25 mouse cellular contexts compared by ENCODE assay signal in the genomic region with DNA sequence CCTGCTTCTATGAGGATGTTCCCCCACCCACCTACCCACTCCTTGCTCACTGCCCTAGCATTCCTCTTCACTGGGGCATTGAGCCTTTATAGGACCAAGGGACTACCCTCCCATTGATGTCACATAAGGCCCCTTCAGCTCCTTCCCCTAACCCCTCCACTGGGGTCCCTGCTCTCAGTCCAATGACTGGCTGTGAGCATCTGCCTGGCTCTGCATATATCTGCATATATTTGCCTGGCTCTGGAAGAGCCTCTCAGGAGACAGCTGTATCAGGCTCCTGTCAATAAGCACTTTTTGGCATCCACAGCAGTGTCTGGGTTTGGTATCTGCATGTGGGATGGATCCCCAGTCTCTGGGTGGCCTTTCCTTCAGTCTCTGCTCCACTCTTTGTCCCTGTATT.
DNase-seq lines count a peak whose midpoint lies in the region; ATAC-seq lines count a peak whose summit lies in the region.
"Had no signal": no experiment of that assay in that cellular context is flagged by ENCODE, and none has a peak within 500 bp of the region (broad histone marks: within the 10 kb centered on the region; RNA-seq: fewer than 3 reads in every experiment).

No protein-coding gene starts in this region.

- DNase-seq in left cerebral cortex, postnatal 4 days: peak; percentile 5
- DNase-seq in left cerebral cortex, adult 8-10 months (ENCODE audit: low spot score in 2 of 2): no peak
- no peak for DNase-seq in urinary bladder, adult 2 months (ENCODE audit: low spot score)
- DNase-seq in heart, postnatal 36 days: no peak
- DNase-seq in frontal cortex, postnatal 14 days (ENCODE audit: low spot score in 2 of 2): no peak
- DNase-seq: adrenal gland, adult 2 months; cerebellum, adult 11-12 months; cerebellum, postnatal 14 days; kidney, adult 9 months; kidney, postnatal 25 days; liver, embryonic 13.5 days; lung, adult 2 months; lung, postnatal 14 days; thymus, adult 2 months; thymus, postnatal 4 days had no signal

- H3K4me2 ChIP-seq in forebrain, embryonic 12.5 days: no peak overlapping the region
- H3K4me2 ChIP-seq in forebrain, embryonic 16.5 days (ENCODE audit: low read length): no peak overlapping the region
- no peak overlapping the region for H3K4me2 ChIP-seq in midbrain, embryonic 13.5 days (replicated peaks)
- H3K4me2 ChIP-seq: liver, embryonic 13.5 days had no signal

- no peak overlapping the region for H3K9ac ChIP-seq in forebrain, embryonic 12.5 days
- H3K9ac ChIP-seq in forebrain, embryonic 16.5 days (replicated peaks; ENCODE audit: low read depth, low read length): no peak overlapping the region
- no peak overlapping the region for H3K9ac ChIP-seq in midbrain, embryonic 13.5 days (replicated peaks)
- H3K9ac ChIP-seq: liver, embryonic 13.5 days had no signal

- H3K4me3 ChIP-seq in forebrain, embryonic 12.5 days (replicated peaks): no peak overlapping the region
- no peak overlapping the region for H3K4me3 ChIP-seq in forebrain, embryonic 16.5 days (replicated peaks; ENCODE audit: low read length)
- no peak overlapping the region for H3K4me3 ChIP-seq in midbrain, embryonic 13.5 days (replicated peaks)
- H3K4me3 ChIP-seq: heart, embryonic 10.5 days; layer of hippocampus, adult 2 months; liver, embryonic 13.5 days had no signal

- H3K27ac ChIP-seq in forebrain, embryonic 12.5 days: no peak overlapping the region
- H3K27ac ChIP-seq in forebrain, embryonic 16.5 days (ENCODE audit: low read length): no peak overlapping the region
- H3K27ac ChIP-seq in midbrain, embryonic 13.5 days: no peak overlapping the region
- H3K27ac ChIP-seq: heart, embryonic 10.5 days; layer of hippocampus, adult 2 months; liver, embryonic 13.5 days; stomach, postnatal 0 days had no signal

- ATAC-seq in forebrain, embryonic 12.5 days (ENCODE audit: low FRiP score): peak; percentile 61
- ATAC-seq in forebrain, embryonic 16.5 days: peak; percentile 88
- ATAC-seq in midbrain, embryonic 13.5 days: peak; percentile 88
- ATAC-seq: intestine, embryonic 16.5 days; Patski had no signal

- H3K9me3 ChIP-seq in forebrain, embryonic 12.5 days: no peaks in the 10 kb centered on the region
- H3K9me3 ChIP-seq in forebrain, embryonic 16.5 days (ENCODE audit: control insufficient read depth, low read length): no peaks in the 10 kb centered on the region
- H3K9me3 ChIP-seq in midbrain, embryonic 13.5 days: no peaks in the 10 kb centered on the region
- H3K9me3 ChIP-seq: G1E; heart, embryonic 10.5 days; liver, embryonic 13.5 days had no signal

- H3K4me1 ChIP-seq in forebrain, embryonic 12.5 days: peaks cover 5% of the 10 kb centered on the region; the same call in 1 of the 2 replicates
- peaks cover 9% of the 10 kb centered on the region for H3K4me1 ChIP-seq in forebrain, embryonic 16.5 days (replicated peaks; ENCODE audit: control insufficient read depth, insufficient read depth, low read length)
- H3K4me1 ChIP-seq in midbrain, embryonic 13.5 days (replicated peaks): peaks cover 6% of the 10 kb centered on the region
- H3K4me1 ChIP-seq: heart, embryonic 10.5 days; liver, embryonic 13.5 days had no signal

- H3K27me3 ChIP-seq in forebrain, embryonic 12.5 days: no peaks in the 10 kb centered on the region
- H3K27me3 ChIP-seq in forebrain, embryonic 16.5 days (replicated peaks; ENCODE audit: control insufficient read depth, insufficient read depth, low read length): no peaks in the 10 kb centered on the region
- no peaks in the 10 kb centered on the region for H3K27me3 ChIP-seq in midbrain, embryonic 13.5 days
- H3K27me3 ChIP-seq: CH12.LX; liver, embryonic 13.5 days; Patski had no signal

- intact Hi-C loops in left cerebral cortex, postnatal 4 days (cut with DNase I): no loop called here
- intact Hi-C loops in heart, postnatal 36 days (cut with DNase I): no loop called here

- H3K36me3 ChIP-seq in forebrain, embryonic 12.5 days (replicated peaks): no peaks in the 10 kb centered on the region
- no peaks in the 10 kb centered on the region for H3K36me3 ChIP-seq in forebrain, embryonic 16.5 days (ENCODE audit: control insufficient read depth, insufficient read depth)
- no peaks in the 10 kb centered on the region for H3K36me3 ChIP-seq in midbrain, embryonic 13.5 days
- H3K36me3 ChIP-seq: G1E; heart, embryonic 10.5 days; liver, embryonic 13.5 days had no signal
